Mouse (Mus musculus) macrophage (primary cell): ENCODE results near the gene Calcb. TPM values are rescaled to one million over a fixed set of nuclear protein-coding genes. Genes with fewer than 3 reads are reported as not detected.

Experiments
- H3K27ac ChIP-seq: fragments of 350-480 bp; formaldehyde crosslinking; 2 replicates; pipeline ENCODE4 v1.9.0; 2021
- H3K36me3 ChIP-seq: fragments of 350-480 bp; formaldehyde crosslinking; 2 replicates; pipeline ENCODE4 v1.9.0; 2021; ENCODE audit errors: inconsistent target
- H3K4me3 ChIP-seq: fragments of 350-480 bp; formaldehyde crosslinking; 2 replicates; pipeline ENCODE4 v1.9.0; 2021; ENCODE audit errors: inconsistent target
- H3K79me2 ChIP-seq: fragments of 350-480 bp; formaldehyde crosslinking; 2 replicates; pipeline ENCODE4 v1.9.0; 2021; ENCODE audit errors: inconsistent target
- WGBS: methylation state at CpG from one replicate; pipeline ENCODE4 v1.1.7; 2026; ENCODE audit warnings: inconsistent platforms; ENCODE audit not compliant: missing documents; 5-methylcytosine and 5-hydroxymethylcytosine counted together
- polyA plus RNA-seq: library from polyadenylated mRNA; stranded (reverse); fragments of 250-400 nt; gene quantifications from 3 replicates; pipeline ENCODE4 v1.2.4, GENCODE M21; 2018; ENCODE audit warnings: inconsistent platforms

Calcb gene
- polyA plus RNA-seq, 1 experiment from 2014 or later = not detected

DNA sequence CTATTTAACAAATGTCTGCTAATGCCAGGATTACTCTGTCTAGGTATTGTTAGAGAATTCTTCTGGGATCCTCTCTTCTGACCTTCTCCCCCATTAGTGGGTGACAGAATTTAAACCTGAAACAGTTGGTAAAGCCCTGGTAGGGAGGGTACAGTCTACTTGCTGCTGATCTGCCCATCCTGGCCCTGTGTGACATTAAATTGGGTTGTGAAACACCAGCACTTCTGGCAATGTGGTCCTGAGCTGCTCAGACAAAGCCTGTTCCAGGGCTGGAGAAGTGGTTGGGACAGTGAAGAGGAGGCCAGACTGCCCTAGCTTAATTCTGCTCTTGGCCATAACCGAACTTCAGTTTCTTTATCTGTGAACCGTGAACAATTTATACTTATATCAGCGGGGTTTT, 52.1 kb downstream of the Calcb start:
- H3K4me3 ChIP-seq = no peak overlapping the region
- H3K36me3 ChIP-seq = no peaks in the 10 kb centered on the region
- H3K79me2 ChIP-seq = no peaks in the 10 kb centered on the region
- no peak overlapping the region for H3K27ac ChIP-seq
- 95% methylated on average over 3 of the region's 3 CpGs for WGBS

- Histone ChIP-seq H3K79me2 (no peaks in the 10 kb centered on the region), H3K36me3 (no peaks in the 10 kb centered on the region), H3K4me3 (no peak overlapping the region), H3K27ac (no peak overlapping the region)
- 86% methylated on average over 7 of the region's 7 CpGs for WGBS
Observed at GRCm38 (mm10) chr7:114771801-114772200, 53.4 kb downstream of the Calcb start.

Other genes starting within 250 kb of the Calcb start
- gene Cyp2r1, start 155.7 kb upstream of the Calcb start, polyA plus RNA-seq = 0.52 to 0.93 TPM (median 0.76 TPM) in 3 replicates
- gene Calca, start 82.3 kb upstream of the Calcb start, polyA plus RNA-seq = not detected in 3 replicates
- not detected in 3 replicates for gene Insc, start 25.1 kb downstream of the Calcb start, polyA plus RNA-seq